Mouse (Mus musculus) liver, embryonic 11.5 days (tissue): ENCODE measurements around the gene Olfr1025-ps1. TPM values are rescaled to one million over a fixed set of nuclear protein-coding genes. Genes with fewer than 3 reads are reported as not detected.

Experiments
- ATAC-seq: fragments of 200-750 bp; cut with Nextera tagmentation; replicated peaks from 2 replicates; pipeline ENCODE4 v1.8.0; 2017; ENCODE audit warnings: moderate number of reproducible peaks, mild to moderate bottlenecking, moderate TSS enrichment, moderate library complexity; ENCODE audit not compliant: low FRiP score
- DNase-seq: peaks from one replicate; pipeline ENCODE4 v3.0.0-alpha.2; 2017; ENCODE audit warnings: low spot score
- H3K27ac ChIP-seq: fragments of 300-500 bp; sonication (generic); 2 replicates; pipeline ENCODE4 v1.5.1; 2014; ENCODE audit warnings: mild to moderate bottlenecking, low read depth, low read length, control low read depth
- H3K27me3 ChIP-seq: fragments of 300-500 bp; sonication (generic); replicated peaks from 2 replicates; pipeline ENCODE4 v1.6.1; 2014; ENCODE audit warnings: low read length, mixed read lengths; ENCODE audit not compliant: control insufficient read depth, insufficient read depth
- H3K36me3 ChIP-seq: fragments of 300-500 bp; sonication (generic); 2 replicates; pipeline ENCODE4 v1.6.1; 2014; ENCODE audit warnings: mild to moderate bottlenecking, low read length, moderate library complexity, mixed read lengths; ENCODE audit not compliant: control insufficient read depth, insufficient read depth
- H3K4me1 ChIP-seq: fragments of 300-500 bp; sonication (generic); replicated peaks from 2 replicates; pipeline ENCODE4 v1.6.1; 2014; ENCODE audit warnings: low read length, mixed read lengths; ENCODE audit not compliant: control insufficient read depth, insufficient read depth
- H3K4me2 ChIP-seq: fragments of 300-500 bp; sonication (generic); 2 replicates; pipeline ENCODE4 v1.6.1; 2014; ENCODE audit warnings: mild to moderate bottlenecking, control low read depth, moderate library complexity
- H3K4me3 ChIP-seq: fragments of 300-500 bp; sonication (generic); 2 replicates; pipeline ENCODE4 v1.5.1; 2014; ENCODE audit warnings: low read depth, low read length, control low read depth
- H3K9ac ChIP-seq: fragments of 300-500 bp; sonication (generic); 2 replicates; pipeline ENCODE4 v1.6.1; 2014; ENCODE audit warnings: low read depth, low read length, control low read depth
- H3K9me3 ChIP-seq: fragments of 300-500 bp; sonication (generic); 2 replicates; pipeline ENCODE4 v1.6.1; 2016; ENCODE audit warnings: low read length, inconsistent platforms, mixed read lengths; ENCODE audit not compliant: control insufficient read depth
- WGBS: fragments of 180-500 bp; shearing (Covaris S2); extraction: QIAGEN DNeasy Blood & Tissue Kit; methylation state at CpG from one replicate; pipeline ENCODE4 v1.1.7; 2014; 5-methylcytosine and 5-hydroxymethylcytosine counted together
- polyA plus RNA-seq: library from polyadenylated mRNA; unstranded; fragments of >200 nt; fragmentation: Nextera tagmentation; extraction: Ambion mirVana; gene quantifications from 2 replicates; pipeline ENCODE4 v1.2.1, GENCODE M21; 2014

Gene Olfr1025-ps1
- not detected in 2 replicates for polyA plus RNA-seq

GRCm38 (mm10) chr2:85914893-85915292 is at the start of gene Olfr1025-ps1:
TSS of gene Olfr1025-ps1 (plus strand) at chr2:85915193.
- Histone ChIP-seq H3K27ac (no peak within 1 kb of the TSS), H3K4me3 (no peak within 1 kb of the TSS), H3K4me2 (no peak within 1 kb of the TSS), H3K9me3 (no peaks in the 10 kb centered on the region), H3K36me3 (no peaks in the 10 kb centered on the region), H3K27me3 (no peaks in the 10 kb centered on the region), H3K4me1 (no peaks in the 10 kb centered on the region), H3K9ac (no peak within 1 kb of the TSS)
- 54% methylated on average over 1 of the region's 1 CpGs for WGBS
- DNase-seq (no peak), ATAC-seq (no peak)

- DNase-seq (no peak), ATAC-seq (no peak)
- H3K9me3 ChIP-seq: no peaks in the 10 kb centered on the region
- no peaks in the 10 kb centered on the region for H3K4me1 ChIP-seq
- WGBS: 46% methylated on average over 2 of the region's 2 CpGs
- H3K36me3 ChIP-seq: no peaks in the 10 kb centered on the region
- no peak within 1 kb of the TSS for H3K4me2 ChIP-seq
- no peaks in the 10 kb centered on the region for H3K27me3 ChIP-seq
- H3K9ac ChIP-seq: no peak within 1 kb of the TSS
- no peak within 1 kb of the TSS for H3K27ac ChIP-seq
- no peak within 1 kb of the TSS for H3K4me3 ChIP-seq
These were observed 46.7 kb upstream of the Olfr1025-ps1 start, which contains the start of gene Olfr1022 for GRCm38 (mm10) chr2:85868294-85868693. TSS of gene Olfr1022 (plus strand) at chr2:85868594.

GRCm38 (mm10) chr2:85885340-85885739 is 29.7 kb upstream of the Olfr1025-ps1 start, which contains the start of gene Olfr1023:
TSS of gene Olfr1023 (plus strand) at chr2:85885640.
- 66% methylated on average over 2 of the region's 2 CpGs for WGBS
- ATAC-seq: no peak
- H3K9me3 ChIP-seq: no peaks in the 10 kb centered on the region

GRCm38 (mm10) chr2:85904952-85905351 is 10.0 kb upstream of the Olfr1025-ps1 start, which contains the start of gene Olfr1024:
TSS of gene Olfr1024 (minus strand) at chr2:85905052.
- Histone ChIP-seq H3K27ac (no peak within 1 kb of the TSS), H3K4me3 (no peak within 1 kb of the TSS)

More at GRCm38 (mm10) chr2:85885340-85885739, 29.7 kb upstream of the Olfr1025-ps1 start, which contains the start of gene Olfr1023:
- no peak within 1 kb of the TSS for H3K9ac ChIP-seq
- no peaks in the 10 kb centered on the region for H3K36me3 ChIP-seq
- no peak for DNase-seq
- no peaks in the 10 kb centered on the region for H3K4me1 ChIP-seq
- H3K4me3 ChIP-seq: no peak within 1 kb of the TSS
- no peak within 1 kb of the TSS for H3K4me2 ChIP-seq
- no peak within 1 kb of the TSS for H3K27ac ChIP-seq
- no peaks in the 10 kb centered on the region for H3K27me3 ChIP-seq

GRCm38 (mm10) chr2:85913197-85913596 is 1.8 kb upstream of the Olfr1025-ps1 start:
- Histone ChIP-seq H3K9me3 (no peaks in the 10 kb centered on the region), H3K4me2 (no peak overlapping the region)

More at GRCm38 (mm10) chr2:85904952-85905351, 10.0 kb upstream of the Olfr1025-ps1 start, which contains the start of gene Olfr1024:
- 85% methylated on average over 3 of the region's 3 CpGs for WGBS
- no peaks in the 10 kb centered on the region for H3K36me3 ChIP-seq
- DNase-seq (no peak), ATAC-seq (no peak)
- H3K4me1 ChIP-seq: no peaks in the 10 kb centered on the region
- no peak within 1 kb of the TSS for H3K4me2 ChIP-seq
- H3K27me3 ChIP-seq: no peaks in the 10 kb centered on the region
- H3K9ac ChIP-seq: no peak within 1 kb of the TSS
- no peaks in the 10 kb centered on the region for H3K9me3 ChIP-seq

GRCm38 (mm10) chr2:85921258-85921657 is 6.3 kb downstream of the Olfr1025-ps1 start, which contains the start of gene Olfr1026:
TSS of gene Olfr1026 (plus strand) at chr2:85921558.
- DNase-seq (no peak), ATAC-seq (no peak)
- Histone ChIP-seq H3K9me3 (no peaks in the 10 kb centered on the region), H3K36me3 (no peaks in the 10 kb centered on the region), H3K4me1 (no peaks in the 10 kb centered on the region), H3K9ac (no peak within 1 kb of the TSS), H3K27ac (no peak within 1 kb of the TSS), H3K4me3 (no peak within 1 kb of the TSS), H3K27me3 (no peaks in the 10 kb centered on the region), H3K4me2 (no peak within 1 kb of the TSS)
- 75% methylated on average over 3 of the region's 3 CpGs for WGBS

More at GRCm38 (mm10) chr2:85913197-85913596, 1.8 kb upstream of the Olfr1025-ps1 start:
- Histone ChIP-seq H3K27me3 (no peaks in the 10 kb centered on the region), H3K27ac (no peak overlapping the region), H3K36me3 (no peaks in the 10 kb centered on the region), H3K9ac (no peak overlapping the region), H3K4me3 (no peak overlapping the region), H3K4me1 (no peaks in the 10 kb centered on the region)
- DNase-seq: no peak
- ATAC-seq: no peak

- Histone ChIP-seq H3K4me1 (no peaks in the 10 kb centered on the region), H3K4me2 (no peak within 1 kb of the TSS), H3K27me3 (no peaks in the 10 kb centered on the region), H3K9ac (no peak within 1 kb of the TSS), H3K36me3 (no peaks in the 10 kb centered on the region), H3K27ac (no peak within 1 kb of the TSS), H3K4me3 (no peak within 1 kb of the TSS), H3K9me3 (no peaks in the 10 kb centered on the region)
- DNase-seq (no peak), ATAC-seq (no peak)
- 65% methylated on average over 1 of the region's 1 CpGs for WGBS
These were observed 35.1 kb downstream of the Olfr1025-ps1 start, which contains the start of gene Olfr1028 for GRCm38 (mm10) chr2:85950137-85950536. TSS of gene Olfr1028 (plus strand) at chr2:85950437.
